Mouse (Mus musculus) adrenal gland, adult 8-10 months (tissue): ENCODE results near the gene Cgrrf1. TPM values are rescaled to one million over a fixed set of nuclear protein-coding genes. Genes with fewer than 3 reads are reported as not detected.

ENCODE experiments used
- DNase-seq: peaks from one replicate; pipeline ENCODE4 v3.0.0; 2022
- total RNA-seq, 4 experiments: library from RNA; stranded (reverse); gene quantifications; 2 replicates each; pipeline ENCODE4 v1.2.4; 2022

Cgrrf1 gene
- total RNA-seq, 4 experiments from 2014 or later, result 45.7 to 61.9 (median 57.2) TPM

- DNase-seq, result no peak
Measured at GRCm38 (mm10) chr14:46823996-46824395, 7.9 kb upstream of the Cgrrf1 start.

DNA sequence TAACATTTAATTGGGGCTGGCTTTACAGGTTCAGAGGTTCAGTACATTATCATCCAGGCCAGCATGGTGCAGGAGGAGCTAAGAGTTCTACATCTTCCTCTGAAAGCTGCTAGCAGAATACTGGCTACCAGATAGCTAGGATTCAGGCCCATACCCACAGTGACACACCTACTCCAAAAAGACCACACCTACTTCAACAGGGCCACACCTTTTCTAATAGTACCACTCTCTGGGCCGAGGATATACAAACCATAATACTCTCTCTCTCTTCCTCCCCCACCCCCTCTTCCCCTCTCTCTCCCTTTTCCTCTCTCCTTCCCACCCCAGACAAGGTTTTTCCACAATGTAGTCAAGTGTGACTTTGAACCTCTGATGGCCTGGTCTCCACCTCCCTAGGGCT, 4.5 kb upstream of the Cgrrf1 start:
- DNase-seq, result no peak

DNA sequence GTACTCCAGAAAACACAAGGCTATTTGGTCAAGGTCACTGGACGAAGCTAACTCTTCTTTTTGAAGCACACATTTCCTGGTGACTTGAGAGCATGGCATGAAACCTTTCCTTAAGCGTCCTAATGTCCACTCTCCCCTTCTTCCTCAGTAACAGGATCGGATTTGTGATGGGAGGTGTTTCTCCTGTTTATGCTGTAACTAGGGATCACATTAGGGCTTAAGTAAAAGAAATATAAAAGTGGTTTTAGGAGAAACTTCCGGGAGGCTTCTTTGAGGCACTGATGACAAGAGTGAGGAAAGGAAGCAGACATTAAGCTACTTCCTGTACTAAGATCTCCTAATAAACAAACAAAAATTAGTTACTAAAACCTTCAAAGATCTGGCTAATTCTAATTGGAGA, 630 bp upstream of the Cgrrf1 start:
- no peak for DNase-seq

DNA sequence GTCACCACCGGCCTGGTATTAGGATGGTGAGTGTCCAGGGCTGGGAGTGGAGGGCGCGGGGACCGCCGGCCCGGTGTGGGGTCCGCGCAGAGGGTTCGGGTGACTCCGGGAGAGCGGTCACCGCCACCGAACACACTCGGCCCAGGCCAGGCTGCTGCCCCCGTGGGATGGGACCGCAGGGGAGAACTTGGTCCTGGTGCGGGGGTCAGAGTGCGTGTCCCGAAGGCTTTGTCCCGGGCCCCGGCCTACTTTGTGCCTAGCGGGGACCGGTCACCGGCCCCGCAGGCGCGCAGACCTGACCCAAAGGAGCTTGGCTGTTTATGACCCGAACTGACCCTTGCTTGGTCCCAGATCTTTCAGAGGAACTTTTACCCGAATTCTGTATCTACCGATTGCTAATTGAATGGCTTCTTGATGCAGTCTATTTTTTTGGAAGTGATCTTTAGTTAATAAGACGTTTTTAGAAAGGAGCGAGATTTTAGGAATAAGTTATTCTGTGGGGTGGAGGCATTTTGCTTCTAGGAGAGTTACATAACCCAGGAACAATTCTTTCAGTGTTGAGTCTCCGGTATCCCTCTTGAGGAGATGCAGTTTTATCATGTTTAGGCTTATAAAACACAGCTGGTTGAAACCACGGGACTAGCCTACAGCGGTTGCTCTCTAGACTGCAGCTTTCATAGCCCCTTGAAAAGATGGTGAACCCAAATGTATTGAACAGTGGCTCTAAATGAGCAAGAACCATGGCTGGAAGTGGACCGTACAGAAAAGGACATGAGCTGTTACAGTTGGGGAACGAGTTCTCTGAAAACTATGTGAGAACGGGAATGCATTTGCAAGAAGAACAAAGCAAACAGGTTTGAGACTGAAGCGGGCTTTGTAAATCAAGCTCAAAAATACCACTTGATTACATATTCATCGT, 688 bp downstream of the Cgrrf1 start:
- no peak for DNase-seq

DNA sequence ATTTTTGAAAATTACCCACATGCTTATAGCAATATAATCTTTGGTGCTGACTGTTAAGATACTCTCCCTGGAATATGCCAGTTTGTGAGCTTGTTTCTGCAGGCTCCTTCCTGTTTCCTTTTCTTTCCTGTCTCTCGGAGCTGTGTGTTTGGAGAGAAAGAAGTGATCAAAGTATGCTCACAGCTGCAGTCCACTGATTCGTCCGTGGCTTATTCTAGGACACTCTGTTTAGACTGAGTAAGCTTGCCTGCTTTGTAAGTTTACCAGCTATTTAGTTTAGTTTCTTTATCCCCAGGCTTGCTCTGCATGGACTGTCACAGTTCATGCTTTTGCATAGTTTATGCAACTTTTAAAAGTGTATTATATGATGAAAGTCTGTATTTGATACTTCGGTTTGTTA, 7.4 kb downstream of the Cgrrf1 start:
- DNase-seq, result no peak

DNA sequence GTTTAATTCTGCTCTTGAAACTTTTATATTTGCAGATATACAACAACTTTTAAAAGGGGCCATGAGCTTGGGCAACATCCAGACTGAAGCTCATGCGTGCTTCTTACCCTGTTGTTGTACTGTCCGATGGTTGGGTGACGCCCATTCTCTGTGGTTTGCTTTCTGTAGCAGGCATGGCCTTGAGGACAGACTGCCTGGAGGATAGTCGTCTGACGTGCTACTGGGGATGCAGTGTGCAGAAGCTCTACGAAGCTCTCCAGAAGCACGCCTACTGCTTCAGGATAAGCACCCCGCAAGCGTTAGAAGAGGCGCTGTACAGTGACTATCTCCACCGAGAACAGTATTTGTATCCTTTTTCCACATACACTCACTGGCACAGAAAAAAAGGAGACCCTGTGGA, 13.8 kb downstream of the Cgrrf1 start:
- no peak for DNase-seq

- DNase-seq, result no peak
Measured at GRCm38 (mm10) chr14:46848063-46848590, 16.2 kb downstream of the Cgrrf1 start.

GRCm38 (mm10) chr14:46848736-46849135, 16.8 kb downstream of the Cgrrf1 start:
- DNase-seq, result no peak

DNA sequence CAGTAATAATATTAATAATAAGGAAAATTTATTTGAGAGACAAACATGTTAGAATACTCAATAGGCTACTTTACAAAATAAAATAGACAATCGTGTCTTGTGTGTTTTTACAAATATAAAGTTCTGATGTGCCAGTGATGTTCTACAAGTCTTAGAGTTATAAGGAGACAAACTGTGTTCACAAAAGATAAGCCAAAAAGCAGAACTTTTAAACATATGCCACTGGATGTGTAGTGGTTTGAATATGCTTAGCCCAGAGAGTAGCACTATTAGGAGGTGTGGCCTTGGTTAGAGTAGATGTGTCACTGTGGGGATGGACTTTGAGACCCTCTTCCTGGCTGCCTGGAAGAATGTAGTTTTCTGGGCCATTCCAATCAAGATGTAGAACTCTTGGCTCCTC, 17.8 kb downstream of the Cgrrf1 start:
- no peak for DNase-seq

DNA sequence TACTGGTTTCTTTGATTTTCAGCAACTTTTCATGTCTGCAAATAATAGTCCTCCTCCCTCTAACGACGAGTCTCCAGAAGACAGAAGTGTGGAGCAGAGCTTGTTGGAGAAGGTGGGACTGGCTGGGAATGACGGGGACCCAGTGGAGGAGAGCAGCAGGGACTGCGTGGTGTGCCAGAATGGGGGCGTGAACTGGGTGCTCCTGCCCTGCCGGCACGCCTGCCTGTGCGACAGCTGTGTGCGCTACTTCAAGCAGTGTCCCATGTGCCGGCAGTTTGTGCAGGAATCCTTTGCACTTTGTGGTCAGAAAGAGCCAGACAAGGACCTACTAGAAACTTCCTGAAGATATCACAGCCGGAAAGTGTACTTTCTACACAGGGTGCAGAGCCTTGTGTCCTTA, 21.8 kb downstream of the Cgrrf1 start:
- DNase-seq, result no peak

DNA sequence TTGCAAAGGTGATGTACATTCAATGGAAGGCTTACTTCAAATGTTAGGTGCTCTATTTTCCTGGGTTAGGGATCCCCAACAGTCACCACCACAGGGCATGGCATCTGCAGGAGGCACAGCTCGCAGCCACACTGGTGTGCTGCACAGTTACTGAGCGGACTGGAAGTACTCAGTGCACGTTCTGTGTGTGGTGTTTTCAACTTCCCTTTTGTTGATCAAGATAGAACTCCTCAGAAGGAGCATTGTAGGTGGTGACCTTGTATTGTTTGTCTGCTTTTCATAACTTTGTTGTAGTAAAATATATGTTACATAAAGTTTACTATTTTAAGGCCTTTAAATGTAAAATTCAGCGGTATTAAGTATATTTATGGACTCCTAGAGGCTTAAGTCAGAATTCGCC, 31.0 kb downstream of the Cgrrf1 start:
- no peak for DNase-seq

- peak; percentile 44 for DNase-seq
Measured at GRCm38 (mm10) chr14:46880935-46881334, 49.0 kb downstream of the Cgrrf1 start.

DNA sequence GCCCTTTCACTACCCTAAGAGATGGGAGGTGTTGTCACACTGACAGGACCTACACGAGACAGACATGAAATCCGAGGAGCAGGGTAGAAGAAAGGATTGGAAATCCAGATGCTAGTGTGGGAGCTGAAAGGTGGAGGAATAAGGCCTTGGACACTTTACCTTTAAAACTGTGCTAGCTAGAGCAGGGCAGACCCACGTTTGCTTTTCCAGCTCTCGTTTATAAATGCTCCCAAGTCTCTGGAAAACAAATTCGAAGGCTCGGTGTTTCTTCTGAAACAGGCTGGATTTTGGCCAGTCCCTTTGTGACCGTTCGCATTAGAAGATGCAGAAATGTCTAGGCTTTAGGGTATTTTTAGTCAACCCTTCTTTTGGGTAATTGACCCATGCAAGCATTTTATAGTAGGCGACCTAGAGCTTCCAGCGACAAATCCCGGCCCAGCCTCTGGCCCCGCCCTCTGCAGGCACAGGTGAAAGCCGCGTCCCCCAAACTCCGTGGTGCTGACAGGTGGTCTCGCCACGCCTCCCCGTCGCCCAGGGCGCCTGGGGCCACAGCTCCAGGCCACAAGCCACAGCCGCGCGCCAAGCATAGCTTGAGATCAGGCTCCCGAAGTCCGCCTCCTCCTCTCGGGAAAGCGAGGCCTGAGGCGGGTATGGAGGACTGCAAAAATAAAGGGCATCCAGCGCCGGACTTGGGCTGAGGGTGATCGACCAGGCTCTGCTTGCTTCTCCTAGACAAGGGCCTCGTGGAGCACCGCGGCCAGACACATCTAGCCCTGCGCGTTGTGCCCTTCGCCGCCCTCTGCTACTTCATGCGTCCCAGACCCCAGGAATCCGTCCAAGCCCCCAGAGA, 49.9 kb downstream of the Cgrrf1 start:
- no peak for DNase-seq

- peak; percentile 78 for DNase-seq
Measured at GRCm38 (mm10) chr14:46882431-46883067, 50.6 kb downstream of the Cgrrf1 start, which contains the start of gene Samd4. Gene Samd4, plus strand, starts transcription at chr14:46882854.

DNA sequence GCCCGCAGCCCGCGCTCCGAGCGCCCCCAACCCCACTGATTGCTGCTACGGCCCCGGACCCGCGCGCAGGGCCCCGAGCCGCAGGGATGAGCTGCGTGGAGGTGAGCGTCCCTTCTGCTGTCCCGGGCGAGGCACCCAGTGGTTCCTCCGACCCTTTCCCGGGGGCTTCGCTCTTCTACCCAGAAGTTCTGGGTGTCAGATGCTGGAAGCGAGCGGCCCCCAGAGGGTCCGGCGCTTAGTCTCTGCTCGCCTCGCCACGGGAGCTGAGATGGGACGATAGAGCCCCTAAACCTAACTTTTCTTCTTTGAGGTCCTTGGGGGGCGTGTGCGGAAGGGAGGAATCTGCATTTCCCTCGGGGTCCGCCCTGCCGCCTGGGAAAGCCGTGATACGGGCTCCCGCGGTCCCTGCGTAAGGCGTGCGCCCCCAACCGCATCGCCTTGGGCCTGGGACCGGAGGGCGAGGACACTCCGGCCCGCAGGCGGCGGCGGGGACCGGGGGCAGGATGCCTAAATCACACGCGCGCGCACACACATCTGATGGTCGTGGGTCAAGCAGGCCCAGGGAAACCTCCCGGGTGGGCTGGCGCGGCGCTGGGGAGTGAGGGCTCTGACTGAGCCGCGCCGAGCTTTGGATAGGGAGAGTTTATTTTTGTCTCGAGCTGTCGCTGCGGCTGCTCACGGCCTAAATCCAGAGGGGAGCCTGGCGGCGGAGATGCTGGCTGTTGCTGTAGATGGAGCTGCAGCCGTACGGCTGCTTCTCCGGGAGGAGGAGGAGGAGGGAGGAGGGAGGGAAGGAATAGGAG, 51.3 kb downstream of the Cgrrf1 start:
- peak; percentile 30 for DNase-seq

GRCm38 (mm10) chr14:46883871-46884441, 52.0 kb downstream of the Cgrrf1 start:
- peak; percentile 32 for DNase-seq

- DNase-seq, result peak; percentile 35
Measured at GRCm38 (mm10) chr14:46884701-46885428, 52.9 kb downstream of the Cgrrf1 start.

- DNase-seq, result no peak
Measured at GRCm38 (mm10) chr14:46885429-46885755, 53.5 kb downstream of the Cgrrf1 start.

- DNase-seq, result peak; percentile 11
Measured at GRCm38 (mm10) chr14:46885891-46886301, 54.0 kb downstream of the Cgrrf1 start.

- DNase-seq, result no peak
Measured at GRCm38 (mm10) chr14:46889096-46889495, 57.2 kb downstream of the Cgrrf1 start.

- DNase-seq, result no peak
Measured at GRCm38 (mm10) chr14:46893961-46894360, 62.0 kb downstream of the Cgrrf1 start.
